Mouse (Mus musculus) forebrain, postnatal 0 days (tissue): ENCODE measurements around the gene Zfp84. TPM values are rescaled to one million over a fixed set of nuclear protein-coding genes. Genes with fewer than 3 reads are reported as not detected.

Experiments used
- ATAC-seq: fragments of 200-750 bp; cut with Nextera tagmentation; 2 replicates; pipeline ENCODE4 v1.8.0; 2017; ENCODE audit warnings: mild to moderate bottlenecking, moderate library complexity
- DNase-seq: peaks from one replicate; pipeline ENCODE4 v3.0.0-alpha.2; 2015
- H3K27ac ChIP-seq: fragments of 300-500 bp; sonication (generic); 2 replicates; pipeline ENCODE4 v1.5.1; 2014; ENCODE audit warnings: low read depth, mild to moderate bottlenecking, antibody characterized with exemption, low read length, moderate library complexity, mixed read lengths
- H3K27me3 ChIP-seq: fragments of 300-500 bp; sonication (generic); 2 replicates; pipeline ENCODE4 v1.6.1; 2014; ENCODE audit warnings: mild to moderate bottlenecking, low read length, mixed read lengths; ENCODE audit not compliant: insufficient read depth
- H3K36me3 ChIP-seq: fragments of 300-500 bp; sonication (generic); 2 replicates; pipeline ENCODE4 v1.6.1; 2014; ENCODE audit warnings: mild to moderate bottlenecking, moderate library complexity; ENCODE audit not compliant: insufficient read depth
- H3K4me1 ChIP-seq: fragments of 300-500 bp; sonication (generic); 2 replicates; pipeline ENCODE4 v1.6.1; 2014; ENCODE audit warnings: antibody characterized with exemption; ENCODE audit not compliant: insufficient read depth
- H3K4me2 ChIP-seq: fragments of 300-500 bp; sonication (generic); 2 replicates; pipeline ENCODE4 v1.6.1; 2014; ENCODE audit warnings: low read depth, mild to moderate bottlenecking, moderate library complexity
- H3K4me3 ChIP-seq: fragments of 300-500 bp; sonication (generic); 2 replicates; pipeline ENCODE4 v1.5.1; 2014; ENCODE audit warnings: low read depth, low read length, mixed read lengths
- H3K9ac ChIP-seq: fragments of 300-500 bp; sonication (generic); 2 replicates; pipeline ENCODE4 v1.6.1; 2014; ENCODE audit warnings: mild to moderate bottlenecking
- H3K9me3 ChIP-seq: fragments of 300-500 bp; sonication (generic); 2 replicates; pipeline ENCODE4 v1.6.1; 2016; ENCODE audit warnings: low read length
- CTCF ChIP-seq: sonication (generic); IDR thresholded peaks from 2 replicates; pipeline ENCODE4 v1.5.1; 2016; ENCODE audit warnings: antibody characterized with exemption, control low read depth, low read depth
- WGBS: fragments of 180-500 bp; shearing (Covaris S2); extraction: QIAGEN DNeasy Blood & Tissue Kit; methylation state at CpG from one replicate; pipeline ENCODE4 v1.1.7; 2014; 5-methylcytosine and 5-hydroxymethylcytosine counted together
- microRNA counts: library from miRNA; unstranded; fragments of <30 nt; microRNA quantifications from one replicate; lab custom pipeline; 2015
- microRNA-seq, 2 experiments: library from miRNA; unstranded; fragments of <30 nt; microRNA quantifications; one replicate each; pipeline ENCODE4; 2016
- polyA plus RNA-seq: library from polyadenylated mRNA; unstranded; fragments of >200 nt; fragmentation: Nextera tagmentation; extraction: Ambion mirVana; gene quantifications from 2 replicates; pipeline ENCODE4 v1.2.1, GENCODE M21; 2015
- total RNA-seq: library from RNA; depleted of rRNA; stranded (reverse); fragments of >200 nt; gene quantifications from 2 replicates; pipeline ENCODE4 v1.2.3, GENCODE M21; 2014; rRNA removed

The Zfp84 gene
- total and polyA plus RNA-seq, 2 experiments from 2014 or later: 6.9 to 19.0 TPM

DNA sequence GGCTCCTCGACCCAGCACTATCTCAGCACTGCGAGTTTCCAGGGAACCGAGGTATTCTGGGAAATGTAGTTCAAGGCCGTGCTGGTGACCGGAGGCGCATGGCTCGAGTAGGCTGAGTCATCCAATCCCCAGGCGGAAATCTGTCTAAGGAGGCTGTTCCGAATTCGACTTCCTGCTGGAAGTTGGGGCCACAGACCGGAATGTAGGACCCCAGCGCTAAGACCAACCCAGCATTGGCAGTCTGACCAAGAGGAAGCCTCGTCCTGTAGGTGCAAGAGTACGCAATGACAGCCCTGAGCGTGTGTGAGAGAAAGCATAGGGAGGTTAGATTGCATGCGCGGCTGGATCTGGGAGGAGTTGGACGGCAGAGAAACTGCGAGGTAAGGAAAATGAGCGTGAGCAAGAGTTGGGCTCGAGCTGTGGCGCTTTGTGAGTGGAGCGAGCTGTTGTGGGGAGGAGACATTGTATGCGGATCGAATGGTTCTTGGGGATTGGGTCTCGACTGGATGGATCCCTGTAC, 47.6 kb downstream of the Zfp84 start, which contains the start of gene Zfp790:
Gene Zfp790 (plus strand): TSS at position 205 of the 520 bp plus-strand sequence.
- no peaks in the 10 kb centered on the region for H3K27me3 ChIP-seq
- no peaks in the 10 kb centered on the region for H3K9me3 ChIP-seq
- peak; percentile 95 for DNase-seq
- peak within 1 kb of the TSS; percentile 71 for H3K4me2 ChIP-seq
- H3K9ac ChIP-seq: peak within 1 kb of the TSS; percentile 61
- peak within 1 kb of the TSS; percentile 65 for H3K4me3 ChIP-seq
- peak; percentile 96 for ATAC-seq
- 0 out of 2 replicates have a peak, but pooled peaks cover 2% of the 10 kb centered on the region for H3K36me3 ChIP-seq
- WGBS: under 1% methylated on average over 26 of the region's 26 CpGs
- TF ChIP-seq CTCF: no peak
- peaks cover 21% of the 10 kb centered on the region for H3K4me1 ChIP-seq
- peak within 1 kb of the TSS; percentile 86 for H3K27ac ChIP-seq

- peaks cover 21% of the 10 kb centered on the region for H3K4me1 ChIP-seq
- peak; percentile 94 for DNase-seq
- peak overlapping the region; percentile 56 for H3K9ac ChIP-seq
- no peaks in the 10 kb centered on the region for H3K27me3 ChIP-seq
- ATAC-seq: peak; percentile 74
- H3K36me3 ChIP-seq: peaks cover 17% of the 10 kb centered on the region
- peak overlapping the region; percentile 83 for H3K27ac ChIP-seq
- peak overlapping the region; percentile 66 for H3K4me2 ChIP-seq
- TF ChIP-seq CTCF: no peak
- 2% methylated on average over 12 of the region's 12 CpGs for WGBS
- H3K4me3 ChIP-seq: peak overlapping the region; percentile 60
- no peaks in the 10 kb centered on the region for H3K9me3 ChIP-seq
Measured at GRCm38 (mm10) chr7:29818619-29819254, 50.4 kb downstream of the Zfp84 start.

GRCm38 (mm10) chr7:29828001-29828400, 59.6 kb downstream of the Zfp84 start:
- no peaks in the 10 kb centered on the region for H3K4me1 ChIP-seq
- no peak overlapping the region for H3K4me3 ChIP-seq
- no peak overlapping the region for H3K4me2 ChIP-seq
- ATAC-seq (no peak), DNase-seq (no peak)
- H3K27ac ChIP-seq: no peak overlapping the region
- no peaks in the 10 kb centered on the region for H3K27me3 ChIP-seq
- TF ChIP-seq CTCF: no peak
- no peak overlapping the region for H3K9ac ChIP-seq
- peaks cover 73% of the 10 kb centered on the region for H3K36me3 ChIP-seq
- 90% methylated on average over 12 of the region's 12 CpGs for WGBS
- H3K9me3 ChIP-seq: no peaks in the 10 kb centered on the region

MicroRNAs within 50 kb of the gene (microRNA counts, 519-probe panel; counts per million panel counts)
- microRNA mmu-miR-1964 (lab: Ali Mortazavi, UCI): not detected

Small RNA genes within 50 kb of the gene (microRNA-seq; reads per million reads assigned to microRNA genes)
- 2.2 to 3.5 reads per million in 2 experiments for gene Mir1964

Other genes with a start within 250 kb of the Zfp84 start
- gene Sipa1l3, start 249.9 kb upstream of the Zfp84 start, total RNA-seq: 26.6 and 44.1 TPM in 2 replicates
- gene Sipa1l3, start 249.9 kb upstream of the Zfp84 start, polyA plus RNA-seq: 5.7 and 12.1 TPM in 2 replicates
- 0.52 and 0.62 TPM in 2 replicates for gene Catsperg2, start 41.5 kb upstream of the Zfp84 start, total RNA-seq
- gene Catsperg2, start 41.5 kb upstream of the Zfp84 start, polyA plus RNA-seq: 0.10 TPM in 1 of 2 replicates, not detected in the other
- 11.3 and 14.4 TPM in 2 replicates for gene Zfp30, start 15.4 kb downstream of the Zfp84 start, total RNA-seq
- gene Zfp30, start 15.4 kb downstream of the Zfp84 start, polyA plus RNA-seq: 10.2 and 11.4 TPM in 2 replicates
- 15.6 and 16.9 TPM in 2 replicates for gene Zfp790, start 47.6 kb downstream of the Zfp84 start, total RNA-seq
- 9.3 and 12.2 TPM in 2 replicates for gene Zfp790, start 47.6 kb downstream of the Zfp84 start, polyA plus RNA-seq
- gene Zfp940, start 85.1 kb downstream of the Zfp84 start, total RNA-seq: 12.7 and 18.3 TPM in 2 replicates
- gene Zfp940, start 85.1 kb downstream of the Zfp84 start, polyA plus RNA-seq: 8.8 and 12.4 TPM in 2 replicates
- gene Zfp420, start 91.4 kb downstream of the Zfp84 start, total RNA-seq: 26.9 and 27.1 TPM in 2 replicates
- gene Zfp420, start 91.4 kb downstream of the Zfp84 start, polyA plus RNA-seq: 9.9 and 15.5 TPM in 2 replicates
- 19.5 and 20.3 TPM in 2 replicates for gene Zfp27, start 138.0 kb downstream of the Zfp84 start, total RNA-seq
- gene Zfp27, start 138.0 kb downstream of the Zfp84 start, polyA plus RNA-seq: 8.0 and 9.4 TPM in 2 replicates
- 9.5 and 11.5 TPM in 2 replicates for gene Zfp383, start 139.7 kb downstream of the Zfp84 start, total RNA-seq
- 3.0 and 3.9 TPM in 2 replicates for gene Zfp383, start 139.7 kb downstream of the Zfp84 start, polyA plus RNA-seq
- gene Zfp74, start 185.5 kb downstream of the Zfp84 start, total RNA-seq: 11.9 and 14.4 TPM in 2 replicates
- gene Zfp74, start 185.5 kb downstream of the Zfp84 start, polyA plus RNA-seq: 6.6 and 15.8 TPM in 2 replicates
- gene Zfp568, start 215.4 kb downstream of the Zfp84 start, total RNA-seq: 5.9 and 7.3 TPM in 2 replicates
- 0.72 and 2.1 TPM in 2 replicates for gene Zfp568, start 215.4 kb downstream of the Zfp84 start, polyA plus RNA-seq